Mouse (Mus musculus) megakaryocyte, adult 5-6 weeks (primary cell): Measurements from ENCODE around the gene Mrps12. TPM values are rescaled to one million over a fixed set of nuclear protein-coding genes. Genes with fewer than 3 reads are reported as not detected.
"Not testable (repeated sequence)": the region's sequence is repeated elsewhere in the genome, so short reads cannot be mapped to it uniquely, and the experiment has no call there.

Experiments used
- ATAC-seq: 2 replicates; pipeline ENCODE4 v1.8.0; 2016; ENCODE audit warnings: mild to moderate bottlenecking, inconsistent platforms; ENCODE audit not compliant: poor library complexity, severe bottlenecking
- total RNA-seq, 2 experiments: library from RNA; stranded (forward) in 1 of 2; stranded (reverse) in 1 of 2; fragments of 153-499, 151-499 nt in 1 of 2; fragments of 221-1000, 200-1000 nt in 1 of 2; gene quantifications; 2 replicates each; pipeline versions ENCODE4 v1.2.3 to v1.2.4; 2015 to 2017

Mrps12 gene
- total RNA-seq, 2 experiments from 2014 or later, result 29.1 to 79.2 TPM

- ATAC-seq, result no peak
Measured at GRCm38 (mm10) chr7:28714667-28715066, 27.0 kb downstream of the Mrps12 start.

GRCm38 (mm10) chr7:28710962-28711361, 30.7 kb downstream of the Mrps12 start:
- ATAC-seq, result no peak

- ATAC-seq, result peak; percentile 90
Measured at GRCm38 (mm10) chr7:28709454-28709853, 32.2 kb downstream of the Mrps12 start.

GRCm38 (mm10) chr7:28702601-28703143, 38.9 kb downstream of the Mrps12 start:
- ATAC-seq, result peak; percentile 78

- not testable (repeated sequence) for ATAC-seq
Measured at GRCm38 (mm10) chr7:28701306-28701705, 40.3 kb downstream of the Mrps12 start.

GRCm38 (mm10) chr7:28700269-28700668, 41.4 kb downstream of the Mrps12 start:
- ATAC-seq, result no peak

GRCm38 (mm10) chr7:28697277-28697676, 44.3 kb downstream of the Mrps12 start:
- no peak for ATAC-seq

- ATAC-seq, result peak; percentile 31
Measured at GRCm38 (mm10) chr7:28694966-28695511, 46.6 kb downstream of the Mrps12 start.

GRCm38 (mm10) chr7:28694423-28694822, 47.2 kb downstream of the Mrps12 start:
- ATAC-seq, result no peak

- ATAC-seq, result peak; percentile 92
Measured at GRCm38 (mm10) chr7:28693321-28693966, 48.2 kb downstream of the Mrps12 start.

- no peak for ATAC-seq
Measured at GRCm38 (mm10) chr7:28692545-28693320, 48.9 kb downstream of the Mrps12 start, which contains the start of gene Fbxo27. Gene Fbxo27 (plus strand): TSS chr7:28692849.

GRCm38 (mm10) chr7:28691075-28691474, 50.5 kb downstream of the Mrps12 start:
- no peak for ATAC-seq

Other genes with a start within 250 kb of the Mrps12 start
- gene Ifnl2, start 231.4 kb downstream of the Mrps12 start, total RNA-seq (2015), result not detected in 2 replicates
- not detected in 2 replicates for gene Ifnl2, start 231.4 kb downstream of the Mrps12 start, total RNA-seq (2017)
- gene Ifnl3, start 219.0 kb downstream of the Mrps12 start, total RNA-seq (2015), result not detected in 2 replicates
- not detected in 2 replicates for gene Ifnl3, start 219.0 kb downstream of the Mrps12 start, total RNA-seq (2017)
- not detected in 2 replicates for gene Sycn, start 200.9 kb downstream of the Mrps12 start, total RNA-seq (2015)
- gene Sycn, start 200.9 kb downstream of the Mrps12 start, total RNA-seq (2017), result not detected in 2 replicates
- gene Nccrp1, start 194.6 kb downstream of the Mrps12 start, total RNA-seq (2015), result 1.4 and 2.2 TPM in 2 replicates
- gene Nccrp1, start 194.6 kb downstream of the Mrps12 start, total RNA-seq (2017), result 0.26 TPM in 1 of 2 replicates, not detected in the other
- 30.2 and 35.4 TPM in 2 replicates for gene Samd4b, start 143.7 kb downstream of the Mrps12 start, total RNA-seq (2015)
- 6.1 and 7.1 TPM in 2 replicates for gene Samd4b, start 143.7 kb downstream of the Mrps12 start, total RNA-seq (2017)
- 10.0 and 12.8 TPM in 2 replicates for gene Pak4, start 143.6 kb downstream of the Mrps12 start, total RNA-seq (2015)
- gene Pak4, start 143.6 kb downstream of the Mrps12 start, total RNA-seq (2017), result 9.9 and 11.7 TPM in 2 replicates
- not detected in 2 replicates for gene Acp7, start 110.5 kb downstream of the Mrps12 start, total RNA-seq (2015)
- gene Acp7, start 110.5 kb downstream of the Mrps12 start, total RNA-seq (2017), result not detected in 2 replicates
- 0.58 and 0.93 TPM in 2 replicates for gene Fbxo27, start 49.0 kb downstream of the Mrps12 start, total RNA-seq (2015)
- 0.08 and 0.70 TPM in 2 replicates for gene Fbxo27, start 49.0 kb downstream of the Mrps12 start, total RNA-seq (2017)
- gene Fbxo17, start 25.0 kb downstream of the Mrps12 start, total RNA-seq (2015), result 1.1 and 1.2 TPM in 2 replicates
- 0.26 and 0.77 TPM in 2 replicates for gene Fbxo17, start 25.0 kb downstream of the Mrps12 start, total RNA-seq (2017)
- 4.8 and 4.9 TPM in 2 replicates for gene Sars2, start 172 bp upstream of the Mrps12 start, total RNA-seq (2015)
- gene Sars2, start 172 bp upstream of the Mrps12 start, total RNA-seq (2017), result 5.6 and 6.9 TPM in 2 replicates
- not detected in 2 replicates for gene Ccer2, start 14.4 kb upstream of the Mrps12 start, total RNA-seq (2015)
- gene Ccer2, start 14.4 kb upstream of the Mrps12 start, total RNA-seq (2017), result not detected in 2 replicates
- 70.0 and 73.0 TPM in 2 replicates for gene Sirt2, start 24.9 kb upstream of the Mrps12 start, total RNA-seq (2015)
- gene Sirt2, start 24.9 kb upstream of the Mrps12 start, total RNA-seq (2017), result 28.0 and 36.7 TPM in 2 replicates
- gene Nfkbib, start 25.7 kb upstream of the Mrps12 start, total RNA-seq (2015), result 15.5 and 19.5 TPM in 2 replicates
- 13.3 and 15.6 TPM in 2 replicates for gene Nfkbib, start 25.7 kb upstream of the Mrps12 start, total RNA-seq (2017)
- 64.9 and 68.8 TPM in 2 replicates for gene Rinl, start 47.1 kb upstream of the Mrps12 start, total RNA-seq (2015)
- 62.6 and 71.5 TPM in 2 replicates for gene Rinl, start 47.1 kb upstream of the Mrps12 start, total RNA-seq (2017)
- 275 and 307 TPM in 2 replicates for gene Hnrnpl, start 66.7 kb upstream of the Mrps12 start, total RNA-seq (2015)
- gene Hnrnpl, start 66.7 kb upstream of the Mrps12 start, total RNA-seq (2017), result 187 and 291 TPM in 2 replicates
- gene Ech1, start 83.4 kb upstream of the Mrps12 start, total RNA-seq (2015), result 119 TPM in 2 replicates
- 78.8 and 82.8 TPM in 2 replicates for gene Ech1, start 83.4 kb upstream of the Mrps12 start, total RNA-seq (2017)
- gene Lgals4, start 92.0 kb upstream of the Mrps12 start, total RNA-seq (2015), result 3.1 and 13.4 TPM in 2 replicates
- gene Lgals4, start 92.0 kb upstream of the Mrps12 start, total RNA-seq (2017), result 5.2 and 5.9 TPM in 2 replicates
- not detected in 2 replicates for gene Lgals7, start 122.0 kb upstream of the Mrps12 start, total RNA-seq (2015)
- not detected in 2 replicates for gene Lgals7, start 122.0 kb upstream of the Mrps12 start, total RNA-seq (2017)
- not detected in 2 replicates for gene Capn12, start 139.6 kb upstream of the Mrps12 start, total RNA-seq (2015)
- gene Capn12, start 139.6 kb upstream of the Mrps12 start, total RNA-seq (2017), result not detected in 2 replicates
- gene Actn4, start 220.5 kb upstream of the Mrps12 start, total RNA-seq (2015), result 82.5 and 87.8 TPM in 2 replicates
- gene Actn4, start 220.5 kb upstream of the Mrps12 start, total RNA-seq (2017), result 44.7 and 55.1 TPM in 2 replicates
- gene Eif3k, start 240.0 kb upstream of the Mrps12 start, total RNA-seq (2015), result 216 and 241 TPM in 2 replicates
- 340 and 348 TPM in 2 replicates for gene Eif3k, start 240.0 kb upstream of the Mrps12 start, total RNA-seq (2017)
- 53.8 and 54.4 TPM in 2 replicates for gene Map4k1, start 240.2 kb upstream of the Mrps12 start, total RNA-seq (2015)
- 44.2 and 60.4 TPM in 2 replicates for gene Map4k1, start 240.2 kb upstream of the Mrps12 start, total RNA-seq (2017)